Mouse (Mus musculus) liver, adult 2 months (tissue): Measurements from ENCODE around the gene Klf8.

ENCODE experiments used
- CTCF ChIP-seq: fragments of 200-500 bp; IDR thresholded peaks from 2 replicates; pipeline ENCODE4 v1.5.1; 2011; ENCODE audit warnings: low read depth, low read length, control low read depth
- POLR2A ChIP-seq: fragments of 200-500 bp; IDR thresholded peaks from 2 replicates; pipeline ENCODE4 v1.6.1; 2011; ENCODE audit warnings: low read length, control low read depth; ENCODE audit not compliant: insufficient read depth; ENCODE audit errors: extremely low read depth

DNA sequence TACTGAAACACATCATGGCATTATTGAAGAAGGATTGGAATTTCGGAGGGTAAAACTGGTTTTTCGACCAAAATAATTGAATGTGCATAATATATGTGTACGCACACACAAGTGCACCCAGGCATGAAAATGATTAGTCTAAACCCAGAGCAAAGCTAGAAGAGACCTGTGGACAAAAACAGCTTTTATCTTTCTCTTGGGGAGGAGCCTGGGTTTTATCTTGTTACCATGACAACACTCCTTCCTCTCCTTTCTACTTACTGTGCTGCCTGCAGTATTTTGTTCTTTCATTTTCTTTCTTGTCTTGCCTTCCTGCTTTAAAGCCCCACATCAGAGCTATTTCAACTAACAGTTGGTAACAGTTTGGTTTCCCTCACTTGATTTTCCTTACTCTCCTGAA lies 137.8 kb downstream of the Klf8 start:
- no peak for TF ChIP-seq CTCF
- no peak for TF ChIP-seq POLR2A
